Mouse (Mus musculus) intestine, postnatal 0 days (tissue): ENCODE data around the gene Srsf3. TPM values are rescaled to one million over a fixed set of nuclear protein-coding genes. Genes with fewer than 3 reads are reported as not detected.
"Not testable (repeated sequence)": the region's sequence is repeated elsewhere in the genome, so short reads cannot be mapped to it uniquely, and the experiment has no call there.

Experiments
- ATAC-seq: fragments of 200-750 bp; cut with Nextera tagmentation; 2 replicates; pipeline ENCODE4 v1.8.0; 2017; ENCODE audit warnings: mild to moderate bottlenecking, moderate TSS enrichment, moderate library complexity
- H3K27ac ChIP-seq: fragments of 300-500 bp; sonication (generic); 2 replicates; pipeline ENCODE4 v1.5.1; 2014; ENCODE audit warnings: mild to moderate bottlenecking, low read depth, low read length, moderate library complexity
- H3K27me3 ChIP-seq: fragments of 300-500 bp; sonication (generic); replicated peaks from 2 replicates; pipeline ENCODE4 v1.6.1; 2014; ENCODE audit warnings: low read length, mixed read lengths; ENCODE audit not compliant: control insufficient read depth, insufficient read depth
- H3K36me3 ChIP-seq: fragments of 300-500 bp; sonication (generic); 2 replicates; pipeline ENCODE4 v1.6.1; 2014; ENCODE audit warnings: mild to moderate bottlenecking, moderate library complexity; ENCODE audit not compliant: control insufficient read depth, insufficient read depth
- H3K4me1 ChIP-seq: fragments of 300-500 bp; sonication (generic); replicated peaks from 2 replicates; pipeline ENCODE4 v1.6.1; 2014; ENCODE audit warnings: antibody characterized with exemption, low read length, mixed read lengths; ENCODE audit not compliant: control insufficient read depth, insufficient read depth
- H3K4me2 ChIP-seq: fragments of 300-500 bp; sonication (generic); replicated peaks from 2 replicates; pipeline ENCODE4 v1.6.1; 2014; ENCODE audit warnings: low read depth, mild to moderate bottlenecking, moderate library complexity
- H3K4me3 ChIP-seq: fragments of 300-500 bp; sonication (generic); 2 replicates; pipeline ENCODE4 v1.5.1; 2014; ENCODE audit warnings: low read depth, low read length
- H3K9ac ChIP-seq: fragments of 300-500 bp; sonication (generic); 2 replicates; pipeline ENCODE4 v1.6.1; 2014; ENCODE audit warnings: mild to moderate bottlenecking, low read depth, low read length
- H3K9me3 ChIP-seq: fragments of 300-500 bp; sonication (generic); 2 replicates; pipeline ENCODE4 v1.6.1; 2016; ENCODE audit warnings: mixed run types; ENCODE audit not compliant: control insufficient read depth
- CTCF ChIP-seq: sonication (generic); IDR thresholded peaks from 2 replicates; pipeline ENCODE4 v1.5.1; 2016; ENCODE audit warnings: low read depth, mild to moderate bottlenecking, control low read depth, antibody characterized with exemption, moderate library complexity
- WGBS: fragments of 180-500 bp; shearing (Covaris S2); extraction: QIAGEN DNeasy Blood & Tissue Kit; methylation state at CpG from one replicate; pipeline ENCODE4 v1.1.7; 2014; 5-methylcytosine and 5-hydroxymethylcytosine counted together
- polyA plus RNA-seq: library from polyadenylated mRNA; unstranded; fragments of >200 nt; fragmentation: Nextera tagmentation; extraction: Ambion mirVana; gene quantifications from 2 replicates; pipeline ENCODE4 v1.2.1, GENCODE M21; 2015

Srsf3 gene
- polyA plus RNA-seq, 1 experiment from 2014 or later = 257 TPM

DNA sequence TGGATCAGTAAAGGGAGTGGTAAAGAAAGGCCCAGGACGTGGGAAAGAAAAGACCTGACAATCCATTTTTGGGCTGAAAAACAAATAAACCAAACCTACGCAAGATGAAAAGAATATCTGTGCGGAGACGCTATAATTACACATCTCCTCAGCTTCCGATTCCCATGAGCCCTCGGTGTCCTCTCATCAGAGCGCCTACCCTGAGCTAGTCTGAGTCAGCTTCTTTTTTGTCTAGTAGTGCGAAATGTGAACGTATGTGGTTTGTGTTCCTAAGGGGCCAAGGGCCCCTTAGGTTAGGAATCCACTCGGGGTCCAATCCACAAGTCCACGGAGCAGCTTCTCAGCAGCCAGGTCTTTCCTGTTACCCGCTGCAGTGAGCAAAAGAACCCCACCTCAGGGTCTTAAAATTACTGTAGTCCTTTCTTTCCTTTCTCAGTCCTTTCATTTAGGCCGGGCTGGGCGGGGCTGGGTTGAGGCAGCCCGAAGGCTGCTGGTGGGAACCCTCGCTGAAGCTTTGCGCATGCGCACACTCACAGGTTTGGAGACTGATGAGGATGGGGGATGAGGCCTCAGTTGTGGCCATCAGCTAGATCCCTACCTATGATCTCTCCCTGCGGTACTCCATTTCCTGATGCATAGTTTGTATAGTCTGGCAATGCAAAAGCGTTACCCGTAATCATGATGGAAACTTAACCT lies 33.0 kb downstream of the Srsf3 start:
- Histone ChIP-seq H3K9ac (no peak overlapping the region), H3K4me3 (no peak overlapping the region), H3K4me2 (no peak overlapping the region), H3K27me3 (no peaks in the 10 kb centered on the region), H3K27ac (no peak overlapping the region), H3K36me3 (no peaks in the 10 kb centered on the region), H3K4me1 (no peaks in the 10 kb centered on the region), H3K9me3 (no peaks in the 10 kb centered on the region)
- no peak for TF ChIP-seq CTCF
- ATAC-seq = no peak
- WGBS = 85% methylated on average over 21 of the region's 21 CpGs

DNA sequence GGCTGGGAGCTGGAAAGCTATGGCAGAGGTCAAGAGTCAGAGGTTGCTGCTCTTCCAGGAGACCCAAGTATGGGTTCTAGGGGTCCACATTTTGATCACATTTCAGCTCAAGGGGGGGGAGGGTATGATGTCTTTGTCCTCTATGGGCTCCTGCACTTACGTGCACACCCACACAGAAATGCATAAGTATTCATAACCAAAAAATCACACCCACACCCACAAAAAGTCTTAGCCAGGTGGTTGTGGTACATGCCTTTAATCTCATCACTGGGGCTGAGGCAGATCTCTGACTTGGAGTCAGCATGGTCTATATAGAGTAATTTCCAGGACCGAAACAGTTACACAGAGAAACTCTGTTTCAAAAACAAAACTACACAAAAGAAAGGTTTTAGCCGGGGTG lies 33.5 kb downstream of the Srsf3 start:
- Histone ChIP-seq H3K4me2 (no peak overlapping the region), H3K4me1 (no peaks in the 10 kb centered on the region), H3K9me3 (no peaks in the 10 kb centered on the region), H3K27ac (no peak overlapping the region), H3K9ac (no peak overlapping the region), H3K36me3 (no peaks in the 10 kb centered on the region), H3K27me3 (no peaks in the 10 kb centered on the region), H3K4me3 (no peak overlapping the region)
- TF ChIP-seq CTCF = no peak
- WGBS = 97% methylated on average over 3 of the region's 3 CpGs
- no peak for ATAC-seq

DNA sequence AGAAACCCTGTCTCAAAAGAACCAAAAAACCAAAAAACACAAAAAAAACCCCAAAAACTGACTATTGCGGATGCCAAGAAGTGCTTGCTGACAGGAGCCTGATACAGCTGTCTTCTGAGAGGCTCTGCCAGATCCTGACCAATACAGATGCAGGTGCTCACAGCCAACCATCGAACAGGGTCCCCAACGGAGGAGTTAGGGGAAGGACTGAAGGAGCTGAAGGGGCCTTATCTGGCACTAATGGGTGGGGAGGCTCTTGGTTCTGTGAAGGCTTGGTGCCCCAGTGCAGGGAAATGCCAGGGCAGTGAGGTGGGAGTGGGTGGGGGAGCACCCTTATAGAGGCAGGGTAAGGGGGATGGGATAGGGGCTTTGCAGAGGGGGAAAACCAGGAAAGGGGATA lies 35.0 kb downstream of the Srsf3 start:
- not testable (repeated sequence) for H3K27ac ChIP-seq, H3K36me3 ChIP-seq, H3K9ac ChIP-seq, H3K4me3 ChIP-seq, H3K9me3 ChIP-seq, H3K4me1 ChIP-seq, H3K4me2 ChIP-seq, H3K27me3 ChIP-seq, ATAC-seq
- WGBS = 82% methylated on average over 3 of the region's 3 CpGs

DNA sequence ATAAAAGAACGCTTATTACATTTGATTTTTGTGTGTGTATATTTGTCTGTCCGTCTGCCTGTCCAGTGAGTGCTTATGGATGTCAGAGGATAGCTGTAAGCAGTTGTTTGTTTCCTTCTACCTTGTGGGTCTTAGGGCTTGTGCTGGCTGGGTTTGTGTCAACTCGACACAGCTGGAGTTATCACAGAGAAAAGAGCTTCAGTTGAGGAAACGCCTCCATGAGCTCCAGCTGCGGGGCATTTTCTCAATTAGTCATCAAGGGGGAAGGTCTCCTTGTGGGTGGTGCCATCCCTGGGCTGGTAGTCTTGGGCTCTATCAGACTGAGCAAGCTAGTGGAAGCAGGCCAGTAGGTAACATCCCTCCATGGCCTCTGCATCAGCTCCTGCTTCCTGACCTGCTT lies 35.4 kb downstream of the Srsf3 start:
- WGBS = 58% methylated on average over 5 of the region's 5 CpGs
- TF ChIP-seq CTCF = no peak
- Histone ChIP-seq H3K27me3 (no peaks in the 10 kb centered on the region), H3K36me3 (no peaks in the 10 kb centered on the region), H3K27ac (no peak overlapping the region), H3K4me2 (no peak overlapping the region), H3K4me3 (no peak overlapping the region), H3K4me1 (no peaks in the 10 kb centered on the region), H3K9me3 (no peaks in the 10 kb centered on the region), H3K9ac (no peak overlapping the region; the same call in 1 of the 2 replicates)
- no peak for ATAC-seq

DNA sequence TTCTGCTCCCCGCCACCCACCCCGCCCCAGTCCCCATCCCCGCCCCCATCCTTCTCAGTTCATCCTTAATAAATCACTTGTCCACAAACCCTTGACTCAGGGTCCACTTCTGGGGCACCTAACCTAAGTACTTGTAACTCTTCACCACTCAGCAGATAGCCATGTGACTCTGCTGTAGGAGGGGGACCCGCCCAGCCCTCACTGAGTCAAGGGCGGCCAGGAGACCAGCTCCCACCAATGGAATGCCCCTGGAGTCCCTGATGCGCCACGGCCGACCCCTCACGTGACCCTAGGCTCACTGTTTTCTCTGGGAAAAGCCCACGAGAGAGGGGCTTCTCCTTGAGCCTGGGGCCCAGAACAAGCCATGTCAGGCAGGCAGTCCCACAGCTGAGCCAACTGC lies 36.6 kb downstream of the Srsf3 start:
- H3K36me3 ChIP-seq = no peaks in the 10 kb centered on the region
- H3K27me3 ChIP-seq = no peaks in the 10 kb centered on the region
- H3K27ac ChIP-seq = no peak overlapping the region
- 79% methylated on average over 10 of the region's 10 CpGs for WGBS
- no peak for ATAC-seq
- no peaks in the 10 kb centered on the region for H3K4me1 ChIP-seq
- H3K9me3 ChIP-seq = no peaks in the 10 kb centered on the region
- no peak overlapping the region for H3K4me2 ChIP-seq
- H3K4me3 ChIP-seq = no peak overlapping the region
- H3K9ac ChIP-seq = no peak overlapping the region
- no peak for TF ChIP-seq CTCF

DNA sequence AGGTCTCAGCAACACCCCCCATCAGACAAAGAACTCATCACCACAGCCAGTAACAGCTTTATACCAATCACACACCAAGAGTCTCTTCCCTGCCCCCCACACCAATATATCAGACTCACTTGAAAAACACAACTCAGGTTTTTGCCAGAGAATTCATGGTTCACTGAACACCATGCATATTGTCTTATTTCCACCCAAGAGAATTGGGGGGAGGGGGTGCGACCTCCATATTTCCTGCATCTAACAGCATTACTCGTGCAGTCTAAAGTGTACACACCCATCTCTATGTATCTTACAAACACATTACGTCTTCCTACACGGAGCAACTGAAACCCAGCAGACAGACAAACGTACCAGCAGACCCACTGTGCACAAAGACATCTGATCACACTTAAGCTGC lies 39.4 kb downstream of the Srsf3 start:
- H3K4me2 ChIP-seq = no peak overlapping the region
- whole genome bisulfite sequencing = 55% methylated on average over 5 of the region's 5 CpGs
- H3K36me3 ChIP-seq = no peaks in the 10 kb centered on the region
- no peaks in the 10 kb centered on the region for H3K4me1 ChIP-seq
- no peak for ATAC-seq
- H3K9me3 ChIP-seq = no peaks in the 10 kb centered on the region
- no peak for TF ChIP-seq CTCF
- H3K27ac ChIP-seq = no peak overlapping the region
- no peaks in the 10 kb centered on the region for H3K27me3 ChIP-seq
- H3K4me3 ChIP-seq = no peak overlapping the region
- H3K9ac ChIP-seq = no peak overlapping the region
